Mouse (Mus musculus): ENCODE results near the gene Pih1h3b.

Gene Pih1h3b

DNA sequence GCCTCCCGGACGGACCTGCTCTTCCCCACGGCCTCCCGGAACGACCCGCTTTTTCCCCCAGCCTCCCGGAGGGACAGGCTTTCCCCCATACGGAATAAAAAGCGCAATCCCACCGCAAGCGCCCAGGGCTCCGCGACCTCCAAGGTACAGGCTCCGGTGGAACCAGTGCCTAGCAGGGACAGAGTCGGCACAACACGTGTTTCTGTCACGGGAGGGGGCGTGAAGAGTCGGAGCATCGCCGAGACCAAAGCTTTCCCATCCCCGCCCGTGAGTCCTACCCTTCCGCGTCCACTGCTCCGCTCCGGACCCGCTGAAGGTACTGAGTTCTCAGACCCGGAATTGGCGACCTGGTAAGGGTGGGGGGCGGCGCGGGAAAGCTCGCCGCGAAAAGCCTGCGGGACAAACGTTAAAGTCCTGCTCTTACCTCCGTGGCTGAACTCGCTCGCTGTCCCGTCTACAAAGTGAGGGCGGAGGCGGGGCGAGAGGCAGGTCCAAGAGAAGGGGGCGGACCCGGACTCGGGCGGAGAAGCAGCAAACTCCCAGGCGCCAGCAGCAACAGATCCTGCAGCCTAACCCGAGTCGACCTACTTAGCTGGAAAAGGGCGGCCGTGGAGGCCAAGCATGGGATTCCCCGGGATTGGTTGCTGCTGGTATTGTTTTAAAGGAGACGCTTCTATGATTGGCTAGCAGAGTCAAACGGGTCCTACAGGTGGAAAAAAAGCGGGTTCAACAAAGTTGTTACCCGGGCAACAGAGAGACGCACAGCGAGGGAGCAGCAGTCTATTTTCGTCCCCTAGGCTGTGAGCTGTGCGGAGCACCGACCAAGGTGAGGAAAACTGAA, at the start of gene Pih1h3b, which contains the start of gene Nup62cl:
Gene Pih1h3b (plus strand): TSS at position 745 of the 841 bp plus-strand sequence.
Gene Nup62cl (minus strand): TSS at position 578 of the 841 bp plus-strand sequence.
- peak; percentile 8 to 30 for DNase-seq

DNA sequence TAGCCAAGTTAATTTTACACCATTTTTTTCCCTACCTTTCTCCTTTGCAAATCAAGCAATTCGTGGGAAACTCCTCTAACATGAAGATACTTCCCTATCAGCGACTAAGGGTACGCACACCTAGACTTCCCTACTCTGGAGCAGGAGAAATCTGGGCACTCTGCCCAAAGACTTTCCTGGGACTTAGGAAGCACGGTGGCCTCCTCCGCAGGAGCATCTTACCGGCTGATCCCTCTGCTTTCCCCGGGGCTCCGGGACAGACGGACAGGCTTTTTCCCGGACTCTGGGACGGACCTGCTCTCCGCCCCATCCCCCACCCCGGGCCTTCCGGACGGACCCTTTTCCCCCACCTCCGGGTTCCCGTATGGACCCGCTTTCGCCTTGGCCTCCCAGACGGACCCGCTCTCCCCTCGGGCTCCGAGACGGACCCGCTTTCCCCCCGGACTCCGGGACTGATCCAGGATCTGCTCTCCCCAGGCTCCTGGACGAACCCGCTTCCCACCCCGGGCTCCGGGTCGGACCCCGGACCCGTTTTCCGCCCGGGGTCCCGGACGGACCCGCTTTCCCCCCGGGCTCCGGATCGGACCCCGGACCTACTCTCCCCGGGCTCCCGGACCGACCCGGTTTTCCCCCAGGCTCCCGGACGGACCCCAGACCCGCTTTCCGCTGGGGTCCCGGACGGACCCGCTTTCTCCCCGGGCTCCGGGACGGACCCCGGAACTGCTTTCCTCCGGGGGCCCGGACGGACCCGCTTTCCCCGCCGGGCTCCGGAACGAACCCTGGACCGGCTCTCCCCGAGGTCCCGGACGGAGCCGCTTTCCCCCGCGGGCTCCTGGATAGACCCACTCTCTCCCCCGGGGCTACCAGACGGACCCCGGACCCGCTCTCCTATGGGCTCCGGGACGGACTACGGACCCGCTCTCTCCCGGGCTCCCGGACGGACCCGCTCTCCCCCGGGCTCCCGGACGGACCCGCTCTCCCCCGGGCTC, 1.5 kb upstream of the Pih1h3b start:
- DNase-seq, result peak; percentile 3 to 4

DNA sequence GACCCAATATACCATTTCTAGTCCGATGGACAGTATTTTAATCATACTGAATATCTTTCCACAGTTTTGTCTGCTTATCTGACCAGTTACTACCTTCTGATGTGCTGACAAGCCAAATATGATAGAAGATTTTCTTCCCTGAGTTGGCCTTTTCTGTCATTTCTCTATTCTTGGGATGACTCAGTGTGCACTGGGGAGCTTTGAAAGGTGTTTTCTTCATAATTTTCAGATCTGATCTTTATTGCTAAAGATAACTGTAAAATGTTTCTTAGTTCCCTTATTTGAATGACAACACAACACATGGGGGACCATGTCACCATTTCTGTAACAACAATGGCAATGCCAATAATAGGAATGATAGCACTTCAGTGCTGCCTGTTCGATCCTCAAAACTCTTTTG, 19.9 kb downstream of the Pih1h3b start:
- no peak for DNase-seq

DNA sequence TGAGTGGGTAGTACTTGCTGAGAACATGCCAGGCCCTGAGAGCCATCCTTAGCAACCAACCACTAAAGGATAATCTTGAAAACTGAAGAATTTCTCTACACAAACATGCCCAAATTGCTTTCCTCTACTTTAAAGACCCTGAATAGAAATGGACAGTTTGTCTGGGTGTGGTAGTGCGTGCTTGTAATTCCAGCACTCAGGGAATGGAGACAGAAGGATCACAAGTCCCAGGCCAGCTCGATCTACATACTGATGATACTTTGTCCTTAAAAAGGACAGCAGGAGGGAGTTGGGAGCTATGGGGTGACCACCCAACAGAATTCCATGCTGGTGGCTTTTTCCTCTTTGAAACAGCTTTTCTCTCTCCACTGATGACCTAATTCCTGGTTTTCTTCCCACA, 31.4 kb downstream of the Pih1h3b start:
- DNase-seq, result no peak

Data from cerebellum, postnatal 25 days (tissue).